Mouse (Mus musculus) spleen, adult 2 months (tissue): ENCODE data around the gene Mapk3. TPM values are rescaled to one million over a fixed set of nuclear protein-coding genes. Genes with fewer than 3 reads are reported as not detected.

Experiments
- DNase-seq, 2 experiments: peaks; one replicate each; pipeline versions ENCODE4 v3.0.0 to v3.0.0-alpha.2; 2012 to 2021; ENCODE audit warnings: low spot score in 2 of 2, low read depth in 1 of 2
- H3K27ac ChIP-seq: fragments of 200-500 bp; 2 replicates; pipeline ENCODE4 v1.5.1; 2012; ENCODE audit warnings: low read length, inconsistent platforms; ENCODE audit not compliant: insufficient read depth
- H3K27me3 ChIP-seq: fragments of 200-500 bp; 2 replicates; pipeline ENCODE4 v1.6.1; 2012; ENCODE audit warnings: mild to moderate bottlenecking, moderate library complexity, low read length, inconsistent platforms; ENCODE audit not compliant: control insufficient read depth, insufficient read depth
- H3K36me3 ChIP-seq: fragments of 200-500 bp; 2 replicates; pipeline ENCODE4 v1.6.1; 2012; ENCODE audit warnings: mild to moderate bottlenecking, low read length, inconsistent platforms; ENCODE audit not compliant: control insufficient read depth, insufficient read depth
- H3K4me1 ChIP-seq: fragments of 200-500 bp; 2 replicates; pipeline ENCODE4 v1.6.1; 2011; ENCODE audit warnings: inconsistent platforms; ENCODE audit not compliant: control insufficient read depth, insufficient read depth, insufficient read length
- H3K4me3 ChIP-seq: fragments of 200-500 bp; 2 replicates; pipeline ENCODE4 v1.5.1; 2011; ENCODE audit warnings: mild to moderate bottlenecking, inconsistent platforms; ENCODE audit not compliant: insufficient read depth, insufficient read length; ENCODE audit errors: extremely low read depth
- CTCF ChIP-seq: fragments of 200-500 bp; IDR thresholded peaks from 2 replicates; pipeline ENCODE4 v1.5.1; 2011; ENCODE audit warnings: mild to moderate bottlenecking, inconsistent platforms; ENCODE audit not compliant: insufficient read depth, insufficient read length, insufficient replicate concordance; ENCODE audit errors: extremely low read depth
- POLR2A ChIP-seq: fragments of 200-500 bp; IDR thresholded peaks from 2 replicates; pipeline ENCODE4 v1.6.1; 2011; ENCODE audit warnings: low read depth, low read length, inconsistent platforms
- WGBS: fragments of 180-500 bp; shearing (Covaris S2); methylation state at CpG from one replicate; pipeline ENCODE4 v1.1.7; 2018; 5-methylcytosine and 5-hydroxymethylcytosine counted together
- polyA plus RNA-seq: library from polyadenylated mRNA; depleted of rRNA; stranded (reverse); fragments of >200 nt; gene quantifications from 2 replicates; pipeline ENCODE4 v1.2.3, GENCODE M21; 2012

The Mapk3 gene
- polyA plus RNA-seq, 1 experiment = 108 TPM

- 92% methylated on average over 16 of the region's 16 CpGs for WGBS
- DNase-seq = no peak
- Histone ChIP-seq H3K27ac (no peak overlapping the region), H3K4me3 (no peak overlapping the region), H3K27me3 (no peaks in the 10 kb centered on the region), H3K36me3 (peaks cover 10% of the 10 kb centered on the region), H3K4me1 (peaks cover 9% of the 10 kb centered on the region; the same call in 1 of the 2 replicates)
- TF ChIP-seq CTCF (no peak), POLR2A (no peak)
Measured at GRCm38 (mm10) chr7:126801057-126801422, 41.6 kb downstream of the Mapk3 start.

- Histone ChIP-seq H3K27ac (no peak overlapping the region), H3K36me3 (peaks cover 2% of the 10 kb centered on the region; the same call in 1 of the 2 replicates), H3K4me3 (no peak overlapping the region), H3K27me3 (no peaks in the 10 kb centered on the region), H3K4me1 (peaks cover 7% of the 10 kb centered on the region; the same call in 1 of the 2 replicates)
- no peak for DNase-seq
- WGBS = 89% methylated on average over 11 of the region's 11 CpGs
- TF ChIP-seq CTCF = no peak
- no peak for TF ChIP-seq POLR2A
Measured at GRCm38 (mm10) chr7:126802134-126802889, 42.9 kb downstream of the Mapk3 start.

- no peaks in the 10 kb centered on the region for H3K36me3 ChIP-seq
- no peaks in the 10 kb centered on the region for H3K27me3 ChIP-seq
- no peak overlapping the region for H3K4me3 ChIP-seq
- TF ChIP-seq POLR2A = no peak
- no peak for TF ChIP-seq CTCF
- 80% methylated on average over 6 of the region's 6 CpGs for WGBS
- DNase-seq = no peak
- H3K4me1 ChIP-seq = no peaks in the 10 kb centered on the region
- H3K27ac ChIP-seq = no peak overlapping the region
Measured at GRCm38 (mm10) chr7:126803181-126803580, 43.8 kb downstream of the Mapk3 start.

- TF ChIP-seq POLR2A (no peak), CTCF (no peak)
- Histone ChIP-seq H3K27me3 (no peaks in the 10 kb centered on the region), H3K36me3 (no peaks in the 10 kb centered on the region), H3K4me3 (no peak overlapping the region), H3K4me1 (no peaks in the 10 kb centered on the region; the same call in 1 of the 2 replicates), H3K27ac (no peak overlapping the region)
- DNase-seq = no peak
Measured at GRCm38 (mm10) chr7:126803751-126804150, 44.4 kb downstream of the Mapk3 start.

- TF ChIP-seq POLR2A (no peak), CTCF (no peak)
- 81% methylated on average over 6 of the region's 6 CpGs for WGBS
- no peaks in the 10 kb centered on the region; the same call in none of the 2 replicates for H3K4me1 ChIP-seq
- H3K36me3 ChIP-seq = no peaks in the 10 kb centered on the region
- no peak overlapping the region for H3K4me3 ChIP-seq
- H3K27ac ChIP-seq = no peak overlapping the region
- DNase-seq = no peak
- no peaks in the 10 kb centered on the region for H3K27me3 ChIP-seq
Measured at GRCm38 (mm10) chr7:126806956-126807355, 47.6 kb downstream of the Mapk3 start.

GRCm38 (mm10) chr7:126807405-126807804 is 48.0 kb downstream of the Mapk3 start:
- no peak for TF ChIP-seq CTCF
- TF ChIP-seq POLR2A = no peak
- Histone ChIP-seq H3K4me3 (no peak overlapping the region), H3K27ac (no peak overlapping the region), H3K27me3 (no peaks in the 10 kb centered on the region), H3K36me3 (no peaks in the 10 kb centered on the region), H3K4me1 (no peaks in the 10 kb centered on the region; the same call in none of the 2 replicates)
- no peak for DNase-seq
- 82% methylated on average over 4 of the region's 4 CpGs for WGBS
